Mouse (Mus musculus) adipose tissue, adult 10 weeks (tissue): Measurements from ENCODE around the gene Gm12355. TPM values are rescaled to one million over a fixed set of nuclear protein-coding genes. Genes with fewer than 3 reads are reported as not detected.

Experiments
- polyA plus RNA-seq: library from polyadenylated mRNA; stranded (reverse); fragments of 350-450 nt; fragmentation: Illumina TruSeq; extraction: RNeasy Lipid Tissue Mini Kit (QIAGEN cat#74804); gene quantifications from one replicate; pipeline ENCODE4 v1.2.3, GENCODE M21; 2014; ENCODE audit warnings: low read depth, low replicate concordance

The Gm12355 gene
- polyA plus RNA-seq: not detected

DNA sequence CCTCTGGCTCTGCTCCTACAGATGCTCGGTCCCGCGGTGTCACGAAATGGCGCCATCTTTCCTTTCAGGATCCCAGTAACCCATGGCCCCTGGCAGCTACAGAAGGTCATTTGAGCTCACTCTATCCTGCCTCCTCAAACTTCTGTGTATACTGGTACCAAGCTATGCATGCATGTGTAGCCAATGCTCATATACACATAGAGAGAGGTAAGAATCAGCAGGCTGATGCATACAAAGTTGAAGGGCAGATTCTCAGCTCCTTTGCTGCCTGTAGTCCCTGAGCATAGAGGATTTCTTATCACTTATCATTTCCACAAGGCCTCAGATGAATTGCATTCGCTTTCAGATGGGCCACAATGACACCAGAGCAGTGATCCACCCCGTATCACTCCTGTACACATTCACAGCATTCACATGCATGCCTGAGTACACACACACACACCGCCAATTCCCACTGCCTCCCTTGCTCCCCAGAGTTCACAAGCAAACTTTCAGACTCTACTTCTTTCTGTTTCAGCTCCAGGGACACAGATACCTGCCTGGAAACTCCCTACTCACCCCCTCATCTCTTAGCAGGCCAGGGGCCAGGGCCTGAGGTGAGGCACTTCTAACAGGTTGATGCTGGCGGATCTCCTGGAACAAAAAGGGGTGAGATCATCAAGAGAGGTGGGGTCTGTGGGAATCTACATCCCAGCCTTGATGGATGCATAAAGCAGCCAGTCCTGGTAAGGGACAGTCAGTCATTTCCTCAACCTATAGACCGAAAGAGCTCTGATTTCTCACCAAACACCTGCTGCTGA lies at the start of gene Gm12355, which contains the start of gene Gsdma3:
Gene Gm12355 (minus strand): TSS at position 51 of the 800 bp plus-strand sequence.
Gene Gsdma3 (plus strand): TSS at position 750 of the 800 bp plus-strand sequence.

DNA sequence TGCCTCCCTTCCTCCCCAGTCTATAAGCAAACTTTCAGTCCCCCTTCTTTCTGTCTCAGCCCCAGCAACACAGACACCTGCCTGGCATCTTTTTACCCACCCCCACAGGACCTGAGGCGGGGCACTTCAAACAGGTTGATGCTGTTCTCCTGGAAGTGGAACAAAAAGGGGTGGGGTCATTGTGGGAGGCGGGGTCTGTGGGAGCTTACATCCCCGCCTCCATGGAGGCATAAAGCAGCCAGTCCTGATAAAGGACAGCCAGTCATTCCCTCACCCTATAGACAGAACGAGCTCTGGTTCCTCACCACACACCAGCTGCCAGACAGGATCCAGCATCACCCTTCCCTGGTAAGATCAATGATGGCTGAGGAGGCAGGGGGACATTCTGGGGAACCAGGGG lies 38.6 kb upstream of the Gm12355 start, which contains the start of gene Gsdma:
Gene Gsdma (plus strand): TSS at position 261 of the 400 bp plus-strand sequence.

DNA sequence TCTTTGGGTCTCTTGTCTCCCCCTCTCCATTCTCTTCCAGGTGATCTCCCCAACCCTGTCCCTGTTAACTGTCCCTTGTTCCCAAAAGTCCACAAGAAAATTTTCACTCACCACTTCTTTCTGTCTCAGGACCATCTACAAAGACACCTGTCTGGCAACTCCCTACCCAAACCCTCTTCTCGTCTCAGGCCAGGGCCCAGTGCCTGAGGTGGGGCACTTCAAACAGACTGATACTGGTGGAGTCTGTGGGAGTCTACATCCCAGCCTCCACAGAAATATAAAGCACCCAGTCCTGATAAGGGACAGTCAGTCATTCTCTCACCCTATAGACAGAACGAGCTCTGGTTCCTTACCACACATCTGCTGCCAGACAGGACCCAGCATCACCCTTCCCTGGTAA lies 21.0 kb upstream of the Gm12355 start, which contains the start of gene Gsdma2:
Gene Gsdma2 (plus strand): TSS at position 301 of the 400 bp plus-strand sequence.

DNA sequence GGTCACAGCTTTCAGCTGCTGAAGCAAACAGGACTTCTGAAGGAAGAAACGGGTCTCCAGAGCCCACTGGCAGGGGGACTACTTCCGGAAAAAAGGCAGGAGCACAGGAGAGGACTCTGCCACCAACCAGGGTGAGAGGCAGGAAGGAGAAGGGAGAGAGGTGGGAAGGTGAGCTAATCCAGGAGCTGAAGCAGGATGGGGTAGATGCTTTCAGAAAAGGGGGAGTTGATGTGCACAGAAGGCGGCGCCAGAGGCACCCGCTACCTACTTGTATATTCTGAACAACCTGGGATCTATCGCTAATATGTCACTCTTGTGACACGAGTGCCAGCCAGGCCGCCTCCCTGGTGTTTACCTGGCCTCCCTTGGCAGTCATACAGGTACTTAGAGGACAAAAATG lies 27.5 kb downstream of the Gm12355 start, which contains the start of gene Lrrc3c:
Gene Lrrc3c (plus strand): TSS at position 301 of the 400 bp plus-strand sequence.

DNA sequence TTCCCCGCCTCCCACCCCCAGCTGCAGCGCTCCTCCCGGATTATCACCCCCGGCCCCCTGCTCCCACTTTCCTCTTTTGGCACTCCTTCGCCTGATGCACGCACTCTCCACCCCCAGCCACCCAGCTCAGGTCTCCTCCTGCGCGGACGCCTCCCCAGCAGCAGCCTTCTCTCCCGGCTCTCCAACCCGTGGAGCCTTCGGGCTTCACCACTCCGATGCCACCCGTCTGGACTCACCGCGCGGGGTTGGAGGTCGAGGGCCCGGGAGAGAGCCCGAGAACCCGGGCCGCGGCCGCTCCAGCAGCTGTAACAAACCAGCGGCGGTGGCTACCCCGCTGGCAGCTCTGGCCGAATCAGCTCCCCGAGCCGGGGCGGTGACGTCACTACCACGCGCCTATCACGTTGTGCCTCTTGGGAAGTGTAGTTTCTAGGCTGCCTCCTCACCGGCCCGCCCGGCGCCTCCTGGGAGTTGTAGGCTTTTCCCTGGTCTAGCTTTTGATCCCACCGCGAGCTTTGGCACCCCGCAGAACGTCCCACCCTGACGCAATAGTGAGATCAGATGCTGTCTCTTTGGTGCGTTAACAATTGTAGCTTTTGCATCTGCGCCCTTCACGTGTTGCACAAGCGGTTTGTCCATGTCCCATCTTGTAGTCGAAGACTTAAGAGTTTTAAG lies 38.4 kb downstream of the Gm12355 start, which contains the start of gene Ormdl3:
Gene Ormdl3 (minus strand): TSS at position 477 of the 672 bp plus-strand sequence.

Other genes with a start within 250 kb of the Gm12355 start
- 0.69 TPM for gene Tcap, start 241.8 kb downstream of the Gm12355 start, polyA plus RNA-seq
- 10.5 TPM for gene Pnmt, start 239.2 kb downstream of the Gm12355 start, polyA plus RNA-seq
- 12.5 TPM for gene Pgap3, start 225.2 kb downstream of the Gm12355 start, polyA plus RNA-seq
- 22.0 TPM for gene Erbb2, start 213.2 kb downstream of the Gm12355 start, polyA plus RNA-seq
- 279 TPM for gene Mien1, start 186.7 kb downstream of the Gm12355 start, polyA plus RNA-seq
- gene Grb7, start 179.3 kb downstream of the Gm12355 start, polyA plus RNA-seq: 34.5 TPM
- 1.2 TPM for gene Ikzf3, start 79.6 kb downstream of the Gm12355 start, polyA plus RNA-seq
- gene Zpbp2, start 74.6 kb downstream of the Gm12355 start, polyA plus RNA-seq: 6.9 TPM
- gene Ormdl3, start 38.3 kb downstream of the Gm12355 start, polyA plus RNA-seq: 125 TPM
- gene Lrrc3c, start 27.4 kb downstream of the Gm12355 start, polyA plus RNA-seq: not detected
- not detected for gene Gsdma3, start 699 bp upstream of the Gm12355 start, polyA plus RNA-seq
- not detected for gene Gsdma2, start 21.1 kb upstream of the Gm12355 start, polyA plus RNA-seq
- gene Gsdma, start 38.7 kb upstream of the Gm12355 start, polyA plus RNA-seq: 0.31 TPM
- gene Psmd3, start 56.9 kb upstream of the Gm12355 start, polyA plus RNA-seq: 87.4 TPM
- gene Csf3, start 75.6 kb upstream of the Gm12355 start, polyA plus RNA-seq: 0.79 TPM
- gene Med24, start 103.8 kb upstream of the Gm12355 start, polyA plus RNA-seq: 44.4 TPM
- gene Thra, start 115.0 kb upstream of the Gm12355 start, polyA plus RNA-seq: 71.0 TPM
- 36.2 TPM for gene Nr1d1, start 149.7 kb upstream of the Gm12355 start, polyA plus RNA-seq
- 61.1 TPM for gene Msl1, start 169.9 kb upstream of the Gm12355 start, polyA plus RNA-seq
- 26.9 TPM for gene Casc3, start 179.2 kb upstream of the Gm12355 start, polyA plus RNA-seq
- 1.9 TPM for gene Rapgefl1, start 211.1 kb upstream of the Gm12355 start, polyA plus RNA-seq
- gene Wipf2, start 238.0 kb upstream of the Gm12355 start, polyA plus RNA-seq: 8.2 TPM